ENCODE assay signal across 28 mouse cellular contexts in the genomic region with DNA sequence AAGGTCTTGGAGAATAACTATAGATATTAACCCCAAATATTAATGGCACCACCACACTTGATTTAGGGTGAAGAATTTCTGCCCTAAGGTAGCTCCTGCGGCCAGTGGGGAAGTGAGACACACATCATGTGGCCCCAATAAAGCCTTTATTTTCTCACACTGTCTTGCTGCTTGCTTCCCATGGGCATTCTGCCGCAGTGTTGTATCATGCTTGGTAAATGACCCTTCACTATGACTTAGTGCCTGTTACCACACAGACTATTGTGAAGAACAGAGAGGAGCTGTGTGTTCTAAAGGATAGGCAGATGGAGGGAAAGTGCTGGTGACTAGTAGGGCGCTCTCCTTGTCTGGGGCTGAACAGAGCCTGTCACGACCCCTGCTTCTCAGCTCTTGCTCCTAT. TPM values are rescaled to one million over a fixed set of nuclear protein-coding genes. Genes with fewer than 3 reads are reported as not detected.
DNase-seq lines count a peak whose midpoint lies in the region; ATAC-seq and TF ChIP-seq lines count a peak whose summit lies in the region.
"Had no signal": no experiment of that assay in that cellular context is flagged by ENCODE, and none has a peak within 500 bp of the region (broad histone marks: within the 10 kb centered on the region; RNA-seq: fewer than 3 reads in every experiment).

No protein-coding gene starts in this region.

- H3K9ac ChIP-seq in liver, postnatal 0 days (replicated peaks) = no peak overlapping the region
- H3K9ac ChIP-seq: intestine, embryonic 15.5 days; limb, embryonic 12.5 days; liver, embryonic 13.5 days; midbrain, embryonic 12.5 days had no signal

- no peak for ATAC-seq in liver, postnatal 0 days
- ATAC-seq: forebrain, embryonic 16.5 days; hindbrain, postnatal 0 days; intestine, embryonic 15.5 days; Patski had no signal

- H3K4me1 ChIP-seq in liver, postnatal 0 days (ENCODE audit: insufficient read depth) = peaks cover 38% of the 10 kb centered on the region
- H3K4me1 ChIP-seq in cortical plate, adult 2 months (ENCODE audit: control insufficient read depth, insufficient read depth, low read length) = peaks cover 10% of the 10 kb centered on the region

- H3K27me3 ChIP-seq in liver, postnatal 0 days (ENCODE audit: insufficient read depth, low read length) = no peaks in the 10 kb centered on the region
- H3K27me3 ChIP-seq: intestine, embryonic 15.5 days; limb, embryonic 12.5 days; liver, embryonic 13.5 days; midbrain, embryonic 12.5 days; Patski had no signal

- no peak for TF ChIP-seq POLR2A in cortical plate, adult 2 months (IDR thresholded peaks at IDR 0.05; ENCODE audit: extremely low read depth, insufficient read depth, low read length)

- no peak overlapping the region for H3K4me3 ChIP-seq in layer of hippocampus, adult 2 months
- no peak overlapping the region for H3K4me3 ChIP-seq in liver, postnatal 0 days (ENCODE audit: low read depth, low read length)
- H3K4me3 ChIP-seq in cortical plate, adult 2 months (ENCODE audit: insufficient read depth, low read length) = no peak overlapping the region
- H3K4me3 ChIP-seq: erythroblast, embryonic 14.5 days; hindbrain, embryonic 10.5 days; intestine, embryonic 15.5 days; limb, embryonic 12.5 days; liver, embryonic 13.5 days; midbrain, embryonic 12.5 days had no signal

- DNase-seq in adrenal gland, postnatal 14 days = peak; percentile 53
- DNase-seq in adrenal gland, adult (ENCODE audit: inconsistent age in 2 of 2, low spot score in 1 of 2) = no peak
- DNase-seq in layer of hippocampus, adult 2 months (ENCODE audit: low spot score in 2 of 2) = no peak
- DNase-seq in layer of hippocampus, adult 9-10 months (ENCODE audit: low spot score) = no peak
- DNase-seq in liver, postnatal 0 days = no peak
- DNase-seq in liver = no peak
- DNase-seq in urinary bladder, postnatal 14 days (ENCODE audit: low spot score) = no peak
- DNase-seq: adrenal gland, adult 8-10 months; cerebellum, adult 8-10 months; cerebellum, postnatal 36 days; embryo, embryonic 11 days; heart, postnatal 14 days; kidney, adult 2 months; liver, embryonic 13.5 days; lung, adult 2 months; lung, postnatal 10 days; thymus, adult 2 months; thymus, postnatal 36 days had no signal

- no peak overlapping the region for H3K4me2 ChIP-seq in liver, postnatal 0 days (ENCODE audit: low read depth, low read length)
- H3K4me2 ChIP-seq: intestine, embryonic 15.5 days; limb, embryonic 12.5 days; midbrain, embryonic 12.5 days had no signal

- no peak for TF ChIP-seq EP300 in liver, postnatal 0 days (IDR thresholded peaks at IDR 0.05; ENCODE audit: low read depth)

- peak overlapping the region; percentile 20 for H3K27ac ChIP-seq in layer of hippocampus, adult 2 months
- H3K27ac ChIP-seq in liver, postnatal 0 days (ENCODE audit: low read depth) = 0 out of 2 replicates have a peak overlapping the region, but pooled peaks have one; percentile 59
- H3K27ac ChIP-seq in cortical plate, adult 2 months (ENCODE audit: insufficient read depth, low read length) = 0 out of 2 replicates have a peak overlapping the region, but pooled peaks have one; percentile 33
- H3K27ac ChIP-seq: hindbrain, embryonic 10.5 days; hindbrain, postnatal 0 days; intestine, embryonic 15.5 days; kidney, postnatal 0 days; limb, embryonic 12.5 days; midbrain, embryonic 12.5 days had no signal

- TF ChIP-seq CTCF in layer of hippocampus, adult 2 months (conservative IDR thresholded peaks at IDR 0.05) = no peak
- TF ChIP-seq CTCF in liver, postnatal 0 days (IDR thresholded peaks at IDR 0.05; ENCODE audit: low read depth) = no peak
- no peak for TF ChIP-seq CTCF in cortical plate, adult 2 months (IDR thresholded peaks at IDR 0.05; ENCODE audit: extremely low read depth, insufficient read depth, low read length)

- H3K36me3 ChIP-seq in liver, postnatal 0 days (replicated peaks; ENCODE audit: insufficient read depth, low read length) = no peaks in the 10 kb centered on the region
- H3K36me3 ChIP-seq: hindbrain, embryonic 10.5 days; intestine, embryonic 15.5 days; limb, embryonic 12.5 days; liver, embryonic 13.5 days; midbrain, embryonic 12.5 days had no signal

- 74% methylated on average over 4 of the region's 4 CpGs for WGBS in liver, postnatal 0 days (ENCODE audit: insufficient replicate concordance)

- H3K9me3 ChIP-seq in liver, postnatal 0 days (ENCODE audit: low read length) = no peaks in the 10 kb centered on the region
- H3K9me3 ChIP-seq: hindbrain, embryonic 10.5 days; intestine, embryonic 15.5 days; limb, embryonic 12.5 days; liver, embryonic 13.5 days; midbrain, embryonic 12.5 days had no signal

RNA-seq across cellular contexts. Expression of gene Sik3, which starts 54.1 kb away (rescaled TPM):
- 53.9 and 56.6 TPM in 2 replicates for total RNA-seq in adrenal gland, postnatal 14 days (2021)
- 100 to 1,000 TPM; 133 to 141 TPM for total RNA-seq in layer of hippocampus, adult 2 months (2021)
- polyA plus RNA-seq in liver, postnatal 0 days (2015; fragmentation: Nextera tagmentation; extraction: Ambion mirVana) = 5.0 TPM in 2 replicates
- polyA plus RNA-seq in cortical plate, adult 2 months (2012; rRNA removed) = 46.5 and 47.0 TPM in 2 replicates

RNA-seq across cellular contexts. Expression of gene Pafah1b2, which starts 54.2 kb away (rescaled TPM):
- total RNA-seq in adrenal gland, postnatal 14 days (2021) = 132 and 135 TPM in 2 replicates
- 100 to 1,000 TPM; 215 to 228 TPM for total RNA-seq in layer of hippocampus, adult 2 months (2021)
- polyA plus RNA-seq in liver, postnatal 0 days (2015; fragmentation: Nextera tagmentation; extraction: Ambion mirVana) = 35.8 and 42.6 TPM in 2 replicates
- 90.3 and 92.6 TPM in 2 replicates for polyA plus RNA-seq in cortical plate, adult 2 months (2012; rRNA removed)
